Mouse (Mus musculus) intestine, embryonic 15.5 days (tissue): Measurements from ENCODE around the gene Klhl41. TPM values are rescaled to one million over a fixed set of nuclear protein-coding genes. Genes with fewer than 3 reads are reported as not detected.

Source experiments
- polyA plus RNA-seq: library from polyadenylated mRNA; unstranded; fragments of >200 nt; fragmentation: Nextera tagmentation; extraction: Ambion mirVana; gene quantifications from 2 replicates; pipeline ENCODE4 v1.2.1, GENCODE M21; 2015

The Klhl41 gene
- polyA plus RNA-seq, 1 experiment from 2014 or later = 0.34 TPM

Other genes with a start within 250 kb of the Klhl41 start
- gene Lrp2, start 84.1 kb upstream of the Klhl41 start, polyA plus RNA-seq = 2.1 and 2.3 TPM in 2 replicates
- gene Bbs5, start 22.9 kb upstream of the Klhl41 start, polyA plus RNA-seq = 10.4 and 15.8 TPM in 2 replicates
- 11.6 and 12.3 TPM in 2 replicates for gene Fastkd1, start 43.4 kb downstream of the Klhl41 start, polyA plus RNA-seq
- gene Ppig, start 52.4 kb downstream of the Klhl41 start, polyA plus RNA-seq = 122 and 151 TPM in 2 replicates
- 1.4 and 1.5 TPM in 2 replicates for gene Ccdc173, start 119.5 kb downstream of the Klhl41 start, polyA plus RNA-seq
- gene Phospho2, start 119.5 kb downstream of the Klhl41 start, polyA plus RNA-seq = 22.8 and 23.1 TPM in 2 replicates
- gene Klhl23, start 151.8 kb downstream of the Klhl41 start, polyA plus RNA-seq = 33.3 and 37.2 TPM in 2 replicates
- gene Ssb, start 191.4 kb downstream of the Klhl41 start, polyA plus RNA-seq = 290 and 358 TPM in 2 replicates
- 39.8 and 41.2 TPM in 2 replicates for gene Mettl5, start 215.5 kb downstream of the Klhl41 start, polyA plus RNA-seq
- gene Ubr3, start 227.1 kb downstream of the Klhl41 start, polyA plus RNA-seq = 10.5 and 10.9 TPM in 2 replicates